Mouse (Mus musculus) testis, adult 2 months (tissue): ENCODE data around the gene Eif2d. TPM values are rescaled to one million over a fixed set of nuclear protein-coding genes. Genes with fewer than 3 reads are reported as not detected.

ENCODE experiments used
- H3K27ac ChIP-seq: fragments of 200-500 bp; 2 replicates; pipeline ENCODE4 v1.5.1; 2012; ENCODE audit warnings: low read depth, low read length; ENCODE audit not compliant: control insufficient read depth, insufficient read depth
- H3K27me3 ChIP-seq: fragments of 200-500 bp; 2 replicates; pipeline ENCODE4 v1.6.1; 2012; ENCODE audit warnings: mild to moderate bottlenecking, low read length, moderate library complexity; ENCODE audit not compliant: control insufficient read depth, insufficient read depth
- H3K36me3 ChIP-seq: fragments of 200-500 bp; 2 replicates; pipeline ENCODE4 v1.6.1; 2012; ENCODE audit warnings: mild to moderate bottlenecking, low read length; ENCODE audit not compliant: control insufficient read depth, insufficient read depth
- H3K4me1 ChIP-seq: fragments of 200-500 bp; 2 replicates; pipeline ENCODE4 v1.6.1; 2012; ENCODE audit warnings: low read length; ENCODE audit not compliant: control insufficient read depth, insufficient read depth
- H3K4me3 ChIP-seq: fragments of 200-500 bp; 2 replicates; pipeline ENCODE4 v1.5.1; 2012; ENCODE audit warnings: low read depth, mild to moderate bottlenecking, low read length, moderate library complexity, mixed read lengths; ENCODE audit not compliant: control insufficient read depth
- CTCF ChIP-seq: fragments of 200-500 bp; IDR thresholded peaks from 2 replicates; pipeline ENCODE4 v1.5.1; 2012; ENCODE audit warnings: low read depth, mild to moderate bottlenecking, inconsistent platforms, low read length, moderate library complexity; ENCODE audit not compliant: control insufficient read depth, insufficient read depth, insufficient replicate concordance
- POLR2A ChIP-seq: fragments of 200-500 bp; IDR thresholded peaks from 2 replicates; pipeline ENCODE4 v1.6.1; 2012; ENCODE audit warnings: low read depth, mild to moderate bottlenecking, inconsistent platforms, low read length, moderate library complexity; ENCODE audit not compliant: control insufficient read depth
- polyA plus RNA-seq: library from polyadenylated mRNA; depleted of rRNA; stranded (reverse); fragments of >200 nt; gene quantifications from 2 replicates; pipeline ENCODE4 v1.2.3, GENCODE M21; 2012; rRNA removed

The Eif2d gene
- polyA plus RNA-seq = 18.1 and 18.4 TPM in 2 replicates

GRCm38 (mm10) chr1:131153018-131153629 lies at the start of gene Eif2d:
TSS of gene Eif2d (plus strand) at chr1:131153181.
- H3K4me1 ChIP-seq = peaks cover 2% of the 10 kb centered on the region; the same call in 1 of the 2 replicates
- H3K27ac ChIP-seq = peak within 1 kb of the TSS; percentile 46; the same call in 1 of the 2 replicates
- peak; percentile 74 for TF ChIP-seq POLR2A
- no peak for TF ChIP-seq CTCF
- H3K36me3 ChIP-seq = no peaks in the 10 kb centered on the region
- H3K27me3 ChIP-seq = no peaks in the 10 kb centered on the region
- peak within 1 kb of the TSS; percentile 88 for H3K4me3 ChIP-seq

GRCm38 (mm10) chr1:131103776-131104424 lies 49.1 kb upstream of the Eif2d start:
- H3K4me1 ChIP-seq = no peaks in the 10 kb centered on the region
- no peaks in the 10 kb centered on the region for H3K36me3 ChIP-seq
- no peak for TF ChIP-seq CTCF
- no peak for TF ChIP-seq POLR2A
- no peaks in the 10 kb centered on the region for H3K27me3 ChIP-seq
- H3K27ac ChIP-seq = no peak overlapping the region
- no peak overlapping the region for H3K4me3 ChIP-seq

DNA sequence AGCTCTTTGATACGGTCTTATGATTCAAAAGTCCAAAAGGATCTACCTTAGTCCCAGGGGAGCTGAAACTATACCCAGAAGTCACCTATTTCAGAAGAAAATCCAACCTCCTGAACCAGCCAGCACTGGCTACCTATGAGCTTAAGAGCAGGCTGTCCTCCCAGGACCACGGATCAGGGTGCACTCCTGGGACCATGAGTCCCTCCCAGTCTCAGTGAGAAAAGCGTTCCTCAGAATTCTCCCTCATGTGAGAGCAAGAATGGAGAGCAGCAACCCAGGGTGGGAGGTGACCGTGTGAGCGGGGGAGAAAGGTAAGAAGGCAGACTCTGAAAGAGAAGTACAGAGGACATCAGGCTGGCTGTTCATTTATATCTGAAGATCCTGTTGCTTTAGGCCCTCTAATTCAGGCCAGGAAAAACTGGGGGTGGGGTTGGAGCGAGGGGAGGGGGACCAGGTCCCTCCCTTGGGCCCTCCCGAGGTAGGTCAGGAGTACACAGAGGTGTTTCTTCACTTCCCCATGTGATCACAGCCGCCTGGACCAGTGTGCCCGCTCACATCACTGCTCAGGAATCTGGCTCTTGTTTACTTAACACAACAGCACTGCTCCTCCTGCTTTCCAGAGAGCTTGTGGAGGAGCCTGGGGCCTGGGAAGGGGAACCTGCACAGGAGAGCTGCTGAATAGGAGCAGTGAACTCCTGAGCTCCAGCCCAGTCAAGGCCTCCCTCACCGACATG lies 45.2 kb upstream of the Eif2d start:
- Histone ChIP-seq H3K36me3 (no peaks in the 10 kb centered on the region), H3K27me3 (no peaks in the 10 kb centered on the region), H3K4me1 (no peaks in the 10 kb centered on the region), H3K27ac (no peak overlapping the region), H3K4me3 (no peak overlapping the region)
- no peak for TF ChIP-seq CTCF
- TF ChIP-seq POLR2A = no peak

GRCm38 (mm10) chr1:131110525-131111106 lies 42.4 kb upstream of the Eif2d start:
- no peaks in the 10 kb centered on the region for H3K36me3 ChIP-seq
- no peaks in the 10 kb centered on the region for H3K4me1 ChIP-seq
- TF ChIP-seq POLR2A (no peak), CTCF (no peak)
- no peak overlapping the region for H3K4me3 ChIP-seq
- H3K27ac ChIP-seq = no peak overlapping the region
- H3K27me3 ChIP-seq = no peaks in the 10 kb centered on the region

GRCm38 (mm10) chr1:131112576-131112975 lies 40.4 kb upstream of the Eif2d start:
- no peak overlapping the region for H3K4me3 ChIP-seq
- H3K27me3 ChIP-seq = no peaks in the 10 kb centered on the region
- peaks cover 2% of the 10 kb centered on the region for H3K4me1 ChIP-seq
- no peaks in the 10 kb centered on the region for H3K36me3 ChIP-seq
- TF ChIP-seq CTCF = no peak
- no peak for TF ChIP-seq POLR2A
- no peak overlapping the region for H3K27ac ChIP-seq

DNA sequence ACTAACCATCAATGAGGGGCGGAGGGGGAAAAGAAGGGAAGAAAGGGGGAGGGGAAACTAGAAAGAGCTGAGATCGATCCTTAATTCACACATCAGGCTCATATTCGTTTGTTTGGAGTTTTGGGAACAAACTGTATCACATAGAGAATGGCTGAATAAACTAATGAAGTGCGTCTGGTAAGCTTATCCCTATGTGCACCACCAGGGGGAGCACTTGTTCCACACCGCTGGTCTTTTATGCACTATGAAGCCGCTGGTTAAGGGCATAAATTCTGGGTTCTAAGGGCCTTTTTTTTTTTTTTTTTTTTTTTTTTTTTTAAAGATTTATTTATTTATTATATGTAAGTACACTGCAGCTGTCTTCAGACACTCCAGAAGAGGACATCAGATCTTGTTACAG lies 37.0 kb upstream of the Eif2d start:
- H3K27me3 ChIP-seq = no peaks in the 10 kb centered on the region
- H3K27ac ChIP-seq = no peak overlapping the region
- peaks cover 2% of the 10 kb centered on the region for H3K4me1 ChIP-seq
- H3K4me3 ChIP-seq = no peak overlapping the region
- H3K36me3 ChIP-seq = no peaks in the 10 kb centered on the region
- TF ChIP-seq POLR2A (no peak), CTCF (peak; percentile 43; the same call in 1 of the 2 replicates)

DNA sequence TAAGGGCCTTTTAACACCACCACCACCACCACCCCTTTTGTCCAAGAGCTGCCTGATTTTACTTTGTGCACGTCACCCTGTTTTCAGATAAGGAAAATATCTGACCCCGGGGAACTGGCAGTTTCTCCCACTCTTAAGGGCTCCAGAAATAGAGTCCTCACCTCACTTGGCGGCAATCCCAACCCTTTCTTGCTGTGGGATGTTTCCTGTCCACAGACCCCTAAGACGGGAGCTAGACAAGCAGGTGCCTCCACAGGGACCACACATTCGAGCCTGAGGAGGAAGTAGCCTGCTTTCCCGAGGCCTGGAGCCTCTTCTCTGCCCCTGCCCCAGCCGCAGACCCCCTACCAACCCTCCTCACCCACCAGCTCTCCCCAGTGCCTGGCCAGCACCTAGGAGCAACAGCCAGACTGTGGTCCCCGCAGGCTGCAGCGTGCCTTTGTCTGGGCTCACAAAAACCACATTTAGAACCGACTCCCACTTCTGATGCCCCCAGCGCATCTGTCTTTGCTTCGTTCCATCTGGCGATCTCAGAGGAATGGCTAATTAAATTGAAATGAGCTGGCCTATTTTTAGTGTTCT lies 36.5 kb upstream of the Eif2d start:
- Histone ChIP-seq H3K4me1 (peaks cover 2% of the 10 kb centered on the region), H3K27me3 (no peaks in the 10 kb centered on the region), H3K36me3 (no peaks in the 10 kb centered on the region), H3K27ac (no peak overlapping the region), H3K4me3 (no peak overlapping the region)
- TF ChIP-seq CTCF (no peak), POLR2A (no peak)
